In the genomic region with DNA sequence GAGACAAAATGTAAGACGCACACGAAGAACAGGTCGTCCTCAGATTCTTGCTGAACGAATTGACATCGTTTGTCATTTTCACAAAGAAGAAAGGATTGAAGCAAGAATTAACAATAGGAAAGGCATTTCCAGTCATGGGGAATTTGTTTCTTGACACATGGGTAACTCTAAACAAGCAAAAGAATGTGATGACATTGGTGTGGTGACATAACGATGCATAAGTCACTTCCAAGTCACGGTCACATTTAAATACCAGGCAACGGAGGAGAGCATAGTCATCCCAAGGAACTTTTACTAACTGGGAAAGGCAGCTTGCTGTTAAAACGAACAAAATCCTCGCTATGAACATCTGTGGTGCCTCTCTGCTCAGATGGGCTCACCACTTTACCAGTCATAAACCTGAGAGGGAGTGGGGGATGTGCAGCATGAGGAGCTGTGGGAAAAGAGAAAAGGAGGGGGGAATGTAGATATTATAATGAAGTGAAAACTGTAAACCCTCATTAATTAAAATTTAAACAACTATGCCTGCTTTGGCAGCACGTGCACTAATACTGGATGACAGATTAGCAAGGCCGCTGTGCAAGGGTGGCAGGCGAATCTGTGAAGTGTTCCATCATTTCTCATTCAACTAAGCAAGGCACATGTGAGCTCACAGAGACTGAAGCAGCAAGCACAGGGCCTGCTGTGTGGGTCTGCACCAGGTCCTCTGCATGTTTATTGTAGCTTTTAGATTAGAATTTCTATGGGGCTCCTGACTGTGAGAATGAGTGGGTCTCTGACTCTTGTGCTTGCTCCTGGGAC, we compare ENCODE assay signal across 29 mouse cellular contexts.
DNase-seq lines count a peak whose midpoint lies in the region; ATAC-seq and TF ChIP-seq lines count a peak whose summit lies in the region.
"Had no signal": no experiment of that assay in that cellular context is flagged by ENCODE, and none has a peak within 500 bp of the region (broad histone marks: within the 10 kb centered on the region; RNA-seq: fewer than 3 reads in every experiment).

No protein-coding gene starts in this region.

- H3K4me3 ChIP-seq in forebrain, embryonic 13.5 days = no peak overlapping the region
- H3K4me3 ChIP-seq in forebrain, postnatal 0 days (ENCODE audit: low read depth, low read length) = no peak overlapping the region
- H3K4me3 ChIP-seq in forebrain, embryonic 16.5 days (replicated peaks; ENCODE audit: low read length) = no peak overlapping the region
- no peak overlapping the region for H3K4me3 ChIP-seq in forebrain, embryonic 10.5 days
- H3K4me3 ChIP-seq in midbrain, embryonic 13.5 days (replicated peaks) = no peak overlapping the region
- no peak overlapping the region for H3K4me3 ChIP-seq in midbrain, postnatal 0 days (ENCODE audit: low read depth, low read length)
- H3K4me3 ChIP-seq: embryonic facial prominence, embryonic 10.5 days; embryonic facial prominence, embryonic 13.5 days; erythroblast, embryonic 14.5 days; heart, embryonic 10.5 days; heart, embryonic 13.5 days; hindbrain, embryonic 15.5 days; intestine, embryonic 15.5 days had no signal

- H3K4me2 ChIP-seq in forebrain, embryonic 13.5 days = no peak overlapping the region
- H3K4me2 ChIP-seq in forebrain, postnatal 0 days (ENCODE audit: low read depth) = no peak overlapping the region
- no peak overlapping the region for H3K4me2 ChIP-seq in forebrain, embryonic 16.5 days (ENCODE audit: low read length)
- no peak overlapping the region for H3K4me2 ChIP-seq in midbrain, embryonic 13.5 days (replicated peaks)
- no peak overlapping the region for H3K4me2 ChIP-seq in midbrain, postnatal 0 days (ENCODE audit: low read depth, low read length, poor library complexity, severe bottlenecking)
- H3K4me2 ChIP-seq: embryonic facial prominence, embryonic 13.5 days; heart, embryonic 13.5 days; hindbrain, embryonic 15.5 days; intestine, embryonic 15.5 days had no signal

- H3K36me3 ChIP-seq in forebrain, embryonic 13.5 days (ENCODE audit: poor library complexity, severe bottlenecking) = no peaks in the 10 kb centered on the region
- H3K36me3 ChIP-seq in forebrain, postnatal 0 days (ENCODE audit: insufficient read depth) = no peaks in the 10 kb centered on the region
- H3K36me3 ChIP-seq in forebrain, embryonic 16.5 days (ENCODE audit: control insufficient read depth, insufficient read depth) = no peaks in the 10 kb centered on the region
- no peaks in the 10 kb centered on the region for H3K36me3 ChIP-seq in forebrain, embryonic 10.5 days (replicated peaks)
- H3K36me3 ChIP-seq in midbrain, embryonic 13.5 days = no peaks in the 10 kb centered on the region
- no peaks in the 10 kb centered on the region for H3K36me3 ChIP-seq in midbrain, postnatal 0 days (ENCODE audit: insufficient read depth, low read length)
- H3K36me3 ChIP-seq: embryonic facial prominence, embryonic 10.5 days; embryonic facial prominence, embryonic 13.5 days; heart, embryonic 10.5 days; heart, embryonic 13.5 days; hindbrain, embryonic 15.5 days; intestine, embryonic 15.5 days had no signal

- no peaks in the 10 kb centered on the region for H3K27me3 ChIP-seq in forebrain, embryonic 13.5 days
- no peaks in the 10 kb centered on the region for H3K27me3 ChIP-seq in forebrain, postnatal 0 days (ENCODE audit: insufficient read depth, low read length)
- no peaks in the 10 kb centered on the region for H3K27me3 ChIP-seq in forebrain, embryonic 16.5 days (replicated peaks; ENCODE audit: control insufficient read depth, insufficient read depth, low read length)
- H3K27me3 ChIP-seq in forebrain, embryonic 10.5 days (ENCODE audit: poor library complexity, severe bottlenecking) = no peaks in the 10 kb centered on the region
- H3K27me3 ChIP-seq in midbrain, embryonic 13.5 days = no peaks in the 10 kb centered on the region
- no peaks in the 10 kb centered on the region for H3K27me3 ChIP-seq in midbrain, postnatal 0 days (ENCODE audit: insufficient read depth, low read length)
- H3K27me3 ChIP-seq: embryonic facial prominence, embryonic 13.5 days; heart, embryonic 13.5 days; hindbrain, embryonic 15.5 days; intestine, embryonic 15.5 days had no signal

- 75% methylated on average over 13 of the region's 13 CpGs for whole genome bisulfite sequencing in forebrain, embryonic 13.5 days
- 72% methylated on average over 13 of the region's 13 CpGs for WGBS in forebrain, postnatal 0 days
- WGBS in forebrain, embryonic 16.5 days = 69% methylated on average over 13 of the region's 13 CpGs
- WGBS in forebrain, embryonic 10.5 days = 85% methylated on average over 13 of the region's 13 CpGs
- 85% methylated on average over 13 of the region's 13 CpGs for WGBS in midbrain, embryonic 13.5 days
- WGBS in midbrain, postnatal 0 days = 79% methylated on average over 13 of the region's 13 CpGs

- 0 out of 2 replicates have a peak, but pooled peaks cover 2% of the 10 kb centered on the region for H3K4me1 ChIP-seq in forebrain, embryonic 13.5 days
- H3K4me1 ChIP-seq in forebrain, postnatal 0 days (ENCODE audit: insufficient read depth) = no peaks in the 10 kb centered on the region
- no peaks in the 10 kb centered on the region; the same call in 1 of the 2 replicates for H3K4me1 ChIP-seq in forebrain, embryonic 16.5 days (replicated peaks; ENCODE audit: control insufficient read depth, insufficient read depth, low read length)
- no peaks in the 10 kb centered on the region for H3K4me1 ChIP-seq in forebrain, embryonic 10.5 days
- no peaks in the 10 kb centered on the region for H3K4me1 ChIP-seq in midbrain, embryonic 13.5 days (replicated peaks)
- H3K4me1 ChIP-seq in midbrain, postnatal 0 days (ENCODE audit: insufficient read depth, low read length) = no peaks in the 10 kb centered on the region; the same call in 1 of the 2 replicates
- H3K4me1 ChIP-seq: embryonic facial prominence, embryonic 10.5 days; heart, embryonic 13.5 days; intestine, embryonic 15.5 days had no signal

- no peak for DNase-seq in forebrain, postnatal 0 days
- DNase-seq in forebrain, embryonic 10.5 days (ENCODE audit: extremely low spot score, low spot score) = no peak
- DNase-seq in midbrain, postnatal 0 days (ENCODE audit: low spot score) = no peak
- peak; percentile 60 for DNase-seq in brain, embryonic 14.5 days (ENCODE audit: low read depth)
- DNase-seq: adrenal gland, adult 2 months; adrenal gland, postnatal 14 days; cerebellum, adult 11-12 months; cerebellum, adult 8-10 months; cerebellum, postnatal 10 days; cerebellum, postnatal 36 days; embryo, embryonic 11 days; gastrocnemius, postnatal 10 days; gastrocnemius, postnatal 36 days; heart, adult 18-20 months; heart, postnatal 14 days; heart, postnatal 4 days; kidney, adult 11 months; kidney, adult 8-10 months had no signal

- H3K9me3 ChIP-seq in forebrain, embryonic 13.5 days (replicated peaks) = no peaks in the 10 kb centered on the region
- no peaks in the 10 kb centered on the region for H3K9me3 ChIP-seq in forebrain, postnatal 0 days (ENCODE audit: low read length)
- no peaks in the 10 kb centered on the region for H3K9me3 ChIP-seq in forebrain, embryonic 16.5 days (ENCODE audit: control insufficient read depth, low read length)
- H3K9me3 ChIP-seq in forebrain, embryonic 10.5 days = no peaks in the 10 kb centered on the region
- H3K9me3 ChIP-seq in midbrain, embryonic 13.5 days = no peaks in the 10 kb centered on the region
- H3K9me3 ChIP-seq in midbrain, postnatal 0 days (ENCODE audit: low read length) = no peaks in the 10 kb centered on the region
- H3K9me3 ChIP-seq: embryonic facial prominence, embryonic 10.5 days; heart, embryonic 10.5 days; hindbrain, embryonic 15.5 days; intestine, embryonic 15.5 days had no signal

- no peak for TF ChIP-seq CTCF in forebrain, postnatal 0 days (IDR thresholded peaks at IDR 0.05; ENCODE audit: low read depth)
- no peak for TF ChIP-seq CTCF in midbrain, postnatal 0 days (IDR thresholded peaks at IDR 0.05)
- no peak for TF ChIP-seq CTCF in brain, embryonic 14.5 days (IDR thresholded peaks at IDR 0.05; ENCODE audit: borderline replicate concordance, extremely low read depth, insufficient read depth, insufficient read length)

- peak; percentile 60 for ATAC-seq in forebrain, embryonic 13.5 days
- no peak for ATAC-seq in forebrain, postnatal 0 days
- peak; percentile 49 for ATAC-seq in forebrain, embryonic 16.5 days
- 0 out of 2 replicates have a peak, but pooled peaks have one; percentile 34 for ATAC-seq in midbrain, embryonic 13.5 days
- ATAC-seq in midbrain, postnatal 0 days (ENCODE audit: low FRiP score) = no peak
- ATAC-seq in frontal cortex, adult (ENCODE audit: low TSS enrichment) = no peak
- ATAC-seq: intestine, embryonic 15.5 days had no signal

- no peak for TF ChIP-seq POLR2A in brain, embryonic 14.5 days (IDR thresholded peaks at IDR 0.05; ENCODE audit: borderline replicate concordance, extremely low read depth, insufficient read depth, insufficient read length, poor library complexity, severe bottlenecking)

- no peak overlapping the region for H3K9ac ChIP-seq in forebrain, embryonic 13.5 days
- H3K9ac ChIP-seq in forebrain, postnatal 0 days = no peak overlapping the region
- H3K9ac ChIP-seq in forebrain, embryonic 16.5 days (replicated peaks; ENCODE audit: low read depth, low read length) = no peak overlapping the region
- H3K9ac ChIP-seq in midbrain, embryonic 13.5 days (replicated peaks) = no peak overlapping the region
- H3K9ac ChIP-seq in midbrain, postnatal 0 days (replicated peaks; ENCODE audit: low read length, poor library complexity, severe bottlenecking) = no peak overlapping the region
- H3K9ac ChIP-seq: embryonic facial prominence, embryonic 13.5 days; heart, embryonic 13.5 days; hindbrain, embryonic 15.5 days; intestine, embryonic 15.5 days had no signal

- H3K27ac ChIP-seq in forebrain, embryonic 13.5 days = no peak overlapping the region
- no peak overlapping the region for H3K27ac ChIP-seq in forebrain, postnatal 0 days (ENCODE audit: low read depth, low read length)
- H3K27ac ChIP-seq in forebrain, embryonic 16.5 days (ENCODE audit: low read length) = no peak overlapping the region
- H3K27ac ChIP-seq in forebrain, embryonic 10.5 days = no peak overlapping the region
- no peak overlapping the region for H3K27ac ChIP-seq in midbrain, embryonic 13.5 days
- no peak overlapping the region for H3K27ac ChIP-seq in midbrain, postnatal 0 days (ENCODE audit: low read depth, low read length)
- H3K27ac ChIP-seq: embryonic facial prominence, embryonic 10.5 days; embryonic facial prominence, embryonic 13.5 days; heart, embryonic 10.5 days; heart, embryonic 13.5 days; hindbrain, embryonic 15.5 days; intestine, embryonic 15.5 days had no signal

Comparison
In these comparisons a context has a peak if more than half of its experiments do, and no peak if none do; other contexts are left out.
1. ATAC-seq: peak in forebrain, embryonic 13.5 days (single experiment), forebrain, embryonic 16.5 days (single experiment) and midbrain, embryonic 13.5 days (single experiment); none in forebrain, postnatal 0 days (single experiment), midbrain, postnatal 0 days (single experiment) and frontal cortex, adult (single experiment).